Mouse (Mus musculus): ENCODE results near the gene Rps3a1.

- TF ChIP-seq CTCF (IDR thresholded peaks at IDR 0.05; ENCODE audit: low read depth, low read length) (no peak), POLR2A (IDR thresholded peaks at IDR 0.05; ENCODE audit: borderline replicate concordance, low read depth, low read length) (no peak)
Measured at GRCm38 (mm10) chr3:86149063-86149462, 6.6 kb upstream of the Rps3a1 start.
